Mouse (Mus musculus): ENCODE measurements around the gene Gtf3c5. TPM values are rescaled to one million over a fixed set of nuclear protein-coding genes. Genes with fewer than 3 reads are reported as not detected.
A peak's percentile ranks its signal among the peaks of the same experiment; 100 is the strongest.

Gene Gtf3c5
- total RNA-seq, 4 experiments from 2014 or later = 21.4 to 26.3 (median 23.4) TPM

DNA sequence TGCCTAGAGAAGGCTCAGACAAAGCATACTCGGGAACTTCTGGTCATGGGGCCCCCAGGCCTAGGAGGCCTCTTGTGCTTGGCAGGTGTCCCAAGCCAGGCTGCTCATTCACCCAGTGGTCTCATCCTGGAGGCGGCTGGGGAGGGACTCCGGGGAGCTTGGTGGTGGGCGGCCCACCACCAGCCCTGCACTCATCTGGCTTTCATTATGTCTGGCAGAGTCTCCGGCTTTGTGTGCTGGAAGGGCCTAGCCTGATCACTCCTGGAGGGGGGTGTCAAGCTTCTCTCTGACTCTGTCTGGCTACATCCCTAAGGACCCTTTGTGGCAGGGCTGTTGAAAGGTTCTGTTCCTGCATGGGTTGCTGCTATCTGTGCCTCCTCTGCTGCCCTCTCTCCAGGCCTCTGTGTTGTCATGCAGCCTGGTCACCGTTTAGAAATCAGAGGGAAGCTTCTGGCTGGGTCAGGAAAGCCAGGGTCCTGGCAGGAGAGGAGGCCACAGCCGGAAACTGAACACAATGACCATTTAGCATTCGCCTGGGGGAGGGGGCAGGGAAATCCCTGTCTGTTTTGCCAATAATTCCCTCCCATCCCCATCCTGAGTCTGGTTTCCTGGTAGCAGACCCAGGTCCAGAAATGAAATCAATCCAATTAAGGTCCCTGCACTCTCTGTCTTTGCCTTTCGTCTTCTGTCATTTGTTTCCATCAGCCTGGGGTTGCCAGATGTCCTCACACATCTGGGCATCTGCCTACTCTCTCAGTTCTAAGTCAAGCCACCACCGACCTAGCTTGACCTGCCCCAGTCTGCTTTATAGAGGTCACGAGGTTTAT, 48.9 kb downstream of the Gtf3c5 start:
- no peak for DNase-seq

DNA sequence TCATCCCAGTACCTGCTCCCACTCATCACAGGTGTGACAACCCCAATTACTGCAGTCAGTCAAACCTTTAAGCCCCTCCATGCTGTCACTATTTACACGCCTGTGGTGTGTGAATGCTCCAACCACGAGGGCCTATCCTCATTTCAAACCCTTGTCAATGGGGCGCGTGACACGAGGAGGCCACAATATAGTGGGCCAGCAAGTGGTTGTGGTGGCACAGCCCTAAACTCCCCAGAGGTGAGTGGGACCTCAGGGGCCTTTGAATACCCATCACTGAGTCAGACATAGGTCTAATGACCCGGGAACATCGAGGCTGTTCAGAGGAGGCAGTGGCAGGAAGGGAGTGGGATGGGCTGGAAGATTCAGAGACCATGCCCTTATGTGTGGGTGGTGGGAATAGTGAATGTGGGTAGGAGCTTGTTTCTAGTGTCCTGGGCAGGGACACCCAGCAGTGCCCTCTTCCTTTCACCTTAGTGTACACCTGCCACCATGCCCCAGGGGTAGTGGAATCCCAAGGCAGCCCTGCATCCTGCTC, 49.6 kb downstream of the Gtf3c5 start:
- no peak for DNase-seq

DNA sequence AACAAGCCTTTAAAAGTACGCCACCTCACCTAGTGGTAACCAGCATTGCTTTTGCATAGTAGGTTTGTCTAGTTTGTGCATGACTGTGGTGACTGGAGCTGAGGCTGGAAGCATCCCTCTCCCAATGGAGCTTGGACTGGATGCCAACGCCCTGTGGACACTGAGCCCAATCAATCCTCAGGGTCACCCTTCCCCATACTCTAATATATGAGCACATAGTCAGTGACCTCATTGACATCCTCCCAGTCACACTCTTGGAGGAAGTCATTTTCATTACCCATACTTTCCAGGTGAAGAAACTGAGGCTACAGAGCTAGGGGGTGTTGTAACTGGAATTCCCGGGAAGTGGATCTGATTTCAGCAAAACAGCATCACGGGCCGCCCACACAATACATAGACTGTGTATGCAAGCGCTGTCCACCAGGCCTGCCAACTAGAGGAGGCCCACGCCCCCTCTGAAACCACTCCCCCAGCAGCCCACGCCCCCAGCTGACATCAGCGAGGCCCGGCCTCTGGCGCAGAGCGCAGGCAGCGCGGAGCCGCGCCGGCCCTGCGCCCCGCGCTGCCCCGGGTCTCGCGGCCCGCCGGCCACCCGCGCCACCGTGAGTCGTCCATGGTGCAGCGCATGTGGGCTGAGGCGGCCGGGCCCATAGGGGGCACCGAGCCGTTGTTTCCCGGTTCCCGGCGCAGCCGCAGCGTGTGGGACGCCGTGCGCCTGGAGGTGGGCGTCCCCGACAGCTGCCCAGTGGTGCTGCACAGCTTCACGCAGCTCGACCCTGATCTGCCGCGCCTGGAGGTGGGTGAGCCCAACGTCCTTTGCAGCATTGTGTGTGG, 50.4 kb downstream of the Gtf3c5 start:
- DNase-seq = peak; percentile 85

DNA sequence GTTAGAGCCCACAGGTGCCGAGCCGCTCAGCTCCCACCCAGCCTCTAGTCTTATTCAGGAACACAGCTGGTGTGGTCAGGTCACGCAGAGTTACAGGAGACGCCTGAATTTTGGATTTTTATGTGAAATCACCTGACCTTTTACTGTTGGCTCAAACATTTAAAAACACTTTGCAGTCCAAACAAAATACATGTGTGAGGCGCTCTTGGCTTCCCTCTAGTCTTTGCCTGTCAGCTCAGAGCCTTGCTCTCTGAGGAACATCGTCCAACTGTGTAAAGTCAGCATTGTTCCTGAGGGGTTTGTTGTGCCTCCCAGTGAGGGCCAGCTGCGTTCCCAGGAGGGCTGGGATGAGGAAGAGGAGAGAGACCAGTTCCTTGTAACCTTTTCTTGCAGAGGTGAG, 53.2 kb downstream of the Gtf3c5 start:
- DNase-seq = no peak

DNA sequence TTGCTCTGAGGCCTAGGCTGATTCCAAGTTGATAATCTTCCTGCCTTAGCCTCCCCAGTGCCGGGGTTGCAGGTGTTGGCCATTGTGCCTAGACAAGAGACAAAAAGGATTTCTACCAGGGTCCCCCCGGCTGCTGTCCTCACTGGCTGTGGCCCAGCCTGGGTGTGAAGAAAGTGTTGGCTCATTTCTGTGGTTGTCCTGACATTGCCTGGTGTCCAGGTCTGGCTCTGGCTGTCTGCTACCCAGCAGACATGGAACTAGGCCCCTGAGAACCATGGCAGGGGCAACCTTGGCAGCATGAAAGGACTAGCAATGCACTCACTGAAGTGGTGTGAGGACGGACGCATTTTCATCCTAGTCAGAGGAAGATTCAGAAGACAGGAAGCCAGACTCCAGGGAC, 53.7 kb downstream of the Gtf3c5 start:
- DNase-seq = no peak

DNA sequence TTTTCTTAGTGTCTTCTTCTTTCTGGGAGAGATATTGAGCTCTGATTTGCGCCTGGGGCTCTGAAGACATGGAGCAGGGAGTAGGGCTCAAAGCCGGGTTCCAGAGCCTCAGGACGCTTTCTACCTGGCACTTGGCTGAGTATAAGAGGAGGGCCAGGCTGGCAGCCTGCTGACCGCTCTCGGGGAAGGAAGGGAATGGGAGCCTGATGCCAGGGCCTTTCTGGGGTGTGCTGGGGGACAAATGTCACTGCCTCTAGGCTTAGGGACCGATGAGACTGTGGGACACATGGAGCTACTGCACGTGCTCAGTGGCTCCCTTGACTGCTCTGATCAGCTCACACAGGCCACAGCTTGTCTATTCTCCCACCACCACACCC, 55.2 kb downstream of the Gtf3c5 start:
- no peak for DNase-seq

DNA sequence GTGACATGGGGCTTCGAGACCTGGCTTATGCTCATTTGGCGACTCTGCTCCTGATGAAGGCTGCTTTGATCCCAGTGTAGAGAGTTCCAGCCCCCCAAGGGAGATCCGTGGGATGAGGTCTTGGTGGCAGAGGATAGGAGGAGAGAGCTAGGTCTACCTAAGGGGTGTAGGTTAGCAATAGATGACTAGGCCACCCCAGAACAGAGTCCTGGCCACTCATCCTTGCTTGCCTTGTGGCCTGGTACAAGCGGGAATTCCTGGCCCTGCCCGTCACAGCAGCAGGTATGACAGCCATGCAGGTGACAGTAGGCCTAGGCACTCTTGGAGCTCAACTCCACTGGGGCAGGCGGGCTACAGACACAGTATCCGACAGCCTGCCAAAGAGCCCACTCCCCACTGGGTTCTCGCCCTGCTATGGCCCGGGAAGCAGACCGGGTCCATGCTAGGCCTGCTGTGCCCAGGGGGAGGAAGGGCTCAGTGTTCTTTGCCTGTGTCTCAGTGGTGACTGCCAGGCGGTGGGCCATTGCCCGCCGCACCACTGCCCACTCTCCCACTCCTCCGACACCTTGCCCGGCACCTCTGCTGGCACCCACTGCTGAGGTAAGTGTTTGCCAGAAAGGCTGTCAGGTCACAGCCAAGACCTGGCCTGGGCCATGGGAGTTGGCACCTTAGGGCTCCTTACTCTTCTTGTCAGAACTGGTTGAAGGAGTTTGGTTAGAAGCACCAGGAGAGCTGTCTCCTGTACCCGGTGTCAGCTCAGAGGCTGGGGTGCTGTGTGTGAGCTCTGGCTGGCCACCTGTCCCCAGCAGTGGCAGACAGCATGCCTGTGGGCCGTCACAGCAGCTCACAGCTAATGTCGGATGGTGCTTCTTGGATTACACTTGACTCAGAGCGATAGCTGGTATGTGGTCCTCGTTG, 55.9 kb downstream of the Gtf3c5 start:
- DNase-seq = no peak

DNA sequence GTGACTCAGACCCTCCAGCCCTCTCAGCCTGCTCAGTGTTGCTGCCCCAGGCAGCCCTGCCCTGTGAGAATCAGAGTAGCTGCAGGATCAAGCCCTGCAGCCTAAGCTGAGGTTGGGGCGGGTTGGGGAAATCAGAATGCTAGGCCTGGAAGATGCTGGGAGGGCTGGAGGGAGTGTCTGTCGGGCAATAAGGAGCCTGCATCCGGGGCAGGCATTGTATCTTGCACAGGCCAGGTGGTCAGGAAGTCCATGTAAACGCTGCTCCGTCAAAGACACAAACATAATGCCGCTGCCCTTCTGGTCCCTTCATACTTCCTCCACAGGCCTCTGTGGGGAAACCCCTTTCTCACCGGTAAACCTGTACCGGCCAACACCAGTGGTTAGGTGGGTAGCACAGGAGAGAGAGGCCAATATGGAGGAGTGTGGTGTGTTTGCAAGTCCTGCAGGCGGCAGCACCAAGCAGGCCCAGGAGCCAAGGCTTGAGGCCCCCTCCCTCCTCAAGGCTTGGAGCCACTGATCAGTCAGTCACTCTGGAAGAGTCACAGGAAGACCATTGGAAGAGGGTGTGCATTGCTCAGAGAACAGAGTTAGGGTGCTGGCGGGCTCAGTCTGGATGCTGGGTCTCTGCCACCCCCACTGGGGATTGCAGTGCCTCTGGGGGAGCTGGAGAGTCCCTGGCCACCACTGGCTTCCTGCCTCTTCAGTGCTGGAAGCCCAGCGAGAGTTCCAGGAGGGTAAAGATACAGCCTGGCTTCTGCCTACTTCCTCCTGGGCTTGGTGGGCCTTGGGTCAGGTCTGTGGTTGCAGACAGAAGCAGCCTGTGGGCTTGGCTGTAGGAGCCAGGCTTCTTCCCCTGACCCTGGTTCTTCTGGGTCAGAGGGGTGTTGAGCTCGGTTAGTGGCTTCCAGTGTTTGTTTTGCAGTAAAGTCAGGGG, 57.3 kb downstream of the Gtf3c5 start:
- no peak for DNase-seq

DNA sequence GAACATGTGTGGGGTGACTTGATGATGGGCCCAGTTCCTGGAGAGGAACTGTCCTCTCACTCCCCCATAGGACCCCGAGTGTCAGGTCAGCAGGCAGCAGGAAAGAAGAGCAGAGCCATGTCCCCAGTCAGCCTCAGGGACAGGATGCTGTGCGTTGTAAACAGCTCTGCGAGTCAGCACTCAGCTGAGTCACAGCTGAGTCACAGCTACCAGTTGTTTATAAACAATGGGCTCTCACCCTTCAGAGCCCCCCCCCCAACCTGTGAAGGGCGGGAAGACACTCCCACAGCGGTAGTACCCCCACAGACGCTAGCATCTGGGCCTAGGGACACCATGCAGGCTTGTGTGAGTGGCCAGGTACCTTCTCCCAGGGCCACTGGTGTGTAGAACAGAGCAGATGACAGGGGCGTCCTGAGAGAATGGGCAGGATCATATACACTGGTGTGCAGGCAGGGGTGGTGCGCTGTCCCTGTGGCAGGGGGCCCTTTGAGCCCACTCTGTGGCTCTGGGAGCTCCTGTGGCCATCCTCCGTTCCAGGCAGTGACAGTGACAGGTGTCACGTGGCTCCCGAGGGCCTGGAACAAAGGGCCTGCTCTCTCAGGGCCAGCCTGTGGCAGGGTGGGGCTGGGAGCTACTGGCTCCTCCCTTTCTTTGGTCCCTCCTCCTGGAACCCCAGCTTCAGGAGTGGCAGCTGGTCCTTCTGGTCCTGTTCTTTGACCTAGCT, 58.2 kb downstream of the Gtf3c5 start:
- peak; percentile 89 for DNase-seq

DNA sequence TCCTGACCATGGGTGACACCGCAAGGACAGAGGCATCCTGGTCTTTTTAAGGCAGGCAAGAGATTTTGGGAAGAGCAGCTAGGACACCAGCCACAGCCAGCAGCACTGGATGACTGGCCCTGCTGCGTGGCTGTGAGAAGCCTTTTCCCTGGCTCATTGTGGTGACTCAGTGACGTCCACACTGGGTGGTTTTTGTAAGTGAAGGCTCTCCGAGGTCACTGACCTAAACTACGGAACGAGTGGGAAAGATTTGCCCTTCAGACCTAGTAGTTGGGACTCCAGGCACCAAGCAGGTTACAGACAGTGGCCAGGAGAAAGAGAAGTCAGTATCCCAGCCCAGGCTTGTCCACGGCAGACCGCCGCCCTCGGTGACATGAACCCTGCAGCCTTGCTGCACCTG, 59.1 kb downstream of the Gtf3c5 start:
- DNase-seq = peak; percentile 71

DNA sequence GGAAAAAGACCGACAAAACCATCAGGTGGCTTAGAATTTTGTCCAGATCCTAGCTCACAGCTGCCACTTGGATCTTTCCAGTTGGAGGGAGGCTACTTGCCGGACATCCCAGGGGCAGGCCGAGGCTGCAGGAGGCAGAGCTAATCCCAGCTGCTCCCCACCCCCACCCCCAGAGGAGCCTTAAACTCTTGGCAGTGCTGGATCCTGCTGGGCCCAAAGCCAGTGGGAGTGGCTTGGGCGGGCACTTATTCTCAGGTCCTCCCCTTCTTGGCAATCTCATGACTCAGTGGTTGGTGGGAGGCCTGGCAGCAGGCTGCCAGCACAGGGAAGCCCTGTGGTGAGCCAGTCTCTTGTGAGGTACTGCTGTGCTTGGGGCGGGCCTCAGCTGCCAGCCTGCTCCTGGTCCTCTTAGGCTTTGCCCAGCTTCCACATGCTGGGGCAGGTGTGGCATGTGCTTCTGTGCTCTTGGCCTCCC, 59.9 kb downstream of the Gtf3c5 start:
- DNase-seq = peak; percentile 92

DNA sequence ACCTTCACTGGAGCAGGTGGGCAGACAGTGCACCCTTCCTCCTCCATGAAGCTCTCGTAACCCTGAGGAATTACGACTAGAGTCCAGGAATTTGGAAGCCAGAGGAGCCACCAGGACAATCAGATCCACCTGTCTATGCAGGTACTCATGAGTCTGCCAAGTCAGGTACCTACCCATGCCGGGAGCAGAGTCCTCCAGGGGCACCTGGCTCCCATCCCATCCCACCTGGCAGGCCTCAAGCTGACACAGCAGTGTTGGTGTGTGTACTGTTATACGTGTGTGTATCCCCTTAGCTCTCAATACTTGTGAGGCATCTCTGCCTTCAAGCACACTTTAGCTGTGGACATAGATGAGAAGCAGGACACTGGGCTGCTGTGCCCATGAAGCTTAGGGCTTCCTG, 61.4 kb downstream of the Gtf3c5 start:
- DNase-seq = no peak

DNA sequence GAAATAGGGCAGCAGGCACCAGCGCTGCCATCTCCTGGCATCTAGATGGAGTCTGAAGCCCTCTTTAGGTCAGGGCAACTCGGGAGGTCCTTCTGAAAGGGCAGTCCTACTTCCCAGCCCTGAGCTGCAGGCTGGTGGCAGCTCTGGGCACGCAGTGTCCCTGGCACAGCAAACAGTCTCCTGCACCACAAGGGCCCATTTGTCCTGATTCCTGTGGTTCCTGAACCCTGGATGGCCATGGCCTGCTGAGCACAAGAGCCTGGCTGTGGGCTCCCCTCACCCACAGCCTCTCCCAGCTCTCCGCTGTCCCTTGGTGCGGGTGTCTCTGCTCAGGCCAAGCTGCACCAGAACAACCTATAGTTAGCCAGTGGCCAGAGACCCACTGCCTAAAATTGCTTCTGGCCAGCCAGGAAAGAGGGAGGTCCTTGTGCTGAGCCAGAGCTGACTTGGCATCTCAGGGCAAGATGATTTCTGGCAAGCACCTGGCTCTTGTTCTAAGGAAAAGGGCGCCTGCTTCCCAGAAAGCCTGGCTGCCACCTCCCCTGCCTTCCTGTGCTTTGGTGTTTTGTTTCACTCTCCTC, 61.9 kb downstream of the Gtf3c5 start:
- no peak for DNase-seq

DNA sequence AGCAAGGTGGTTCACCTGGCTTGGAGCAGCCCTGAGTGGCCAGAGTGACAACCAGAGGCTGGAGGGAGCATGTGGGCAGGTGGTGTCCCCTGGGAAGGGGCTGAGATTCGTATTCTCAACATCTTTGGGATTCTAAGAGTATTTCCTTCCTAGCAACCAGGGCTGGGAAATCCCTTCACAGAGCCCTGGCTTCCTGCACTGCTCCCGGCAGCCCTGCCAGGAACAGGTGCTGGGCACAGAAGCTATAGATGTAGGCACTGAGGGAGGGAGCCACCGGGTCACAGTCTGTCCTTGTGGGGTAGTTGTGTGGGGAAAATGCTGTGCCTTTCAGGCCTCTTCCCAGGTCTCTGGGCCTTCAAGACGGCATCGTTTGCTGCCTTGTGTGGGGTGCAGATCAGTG, 63.0 kb downstream of the Gtf3c5 start:
- DNase-seq = no peak

DNA sequence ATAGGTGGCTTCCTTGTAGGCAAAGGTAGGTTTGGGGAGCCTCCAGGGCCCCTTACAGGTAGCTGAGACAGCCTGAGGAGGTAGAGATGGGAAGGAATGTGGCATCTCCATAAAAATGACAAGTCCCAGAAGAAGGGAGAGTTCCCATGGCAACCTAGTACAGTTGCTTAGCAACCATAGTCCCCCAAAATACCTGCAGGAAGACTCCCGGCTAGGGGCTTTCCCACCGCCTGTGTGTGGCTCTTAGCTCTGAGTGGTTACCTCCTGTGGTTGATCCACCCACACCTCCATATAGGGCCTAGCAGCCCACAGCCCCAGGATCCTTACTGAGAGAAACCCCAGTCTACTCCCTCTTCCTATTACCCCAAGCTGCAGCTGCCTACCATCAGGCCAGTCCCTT, 65.3 kb downstream of the Gtf3c5 start:
- no peak for DNase-seq

DNA sequence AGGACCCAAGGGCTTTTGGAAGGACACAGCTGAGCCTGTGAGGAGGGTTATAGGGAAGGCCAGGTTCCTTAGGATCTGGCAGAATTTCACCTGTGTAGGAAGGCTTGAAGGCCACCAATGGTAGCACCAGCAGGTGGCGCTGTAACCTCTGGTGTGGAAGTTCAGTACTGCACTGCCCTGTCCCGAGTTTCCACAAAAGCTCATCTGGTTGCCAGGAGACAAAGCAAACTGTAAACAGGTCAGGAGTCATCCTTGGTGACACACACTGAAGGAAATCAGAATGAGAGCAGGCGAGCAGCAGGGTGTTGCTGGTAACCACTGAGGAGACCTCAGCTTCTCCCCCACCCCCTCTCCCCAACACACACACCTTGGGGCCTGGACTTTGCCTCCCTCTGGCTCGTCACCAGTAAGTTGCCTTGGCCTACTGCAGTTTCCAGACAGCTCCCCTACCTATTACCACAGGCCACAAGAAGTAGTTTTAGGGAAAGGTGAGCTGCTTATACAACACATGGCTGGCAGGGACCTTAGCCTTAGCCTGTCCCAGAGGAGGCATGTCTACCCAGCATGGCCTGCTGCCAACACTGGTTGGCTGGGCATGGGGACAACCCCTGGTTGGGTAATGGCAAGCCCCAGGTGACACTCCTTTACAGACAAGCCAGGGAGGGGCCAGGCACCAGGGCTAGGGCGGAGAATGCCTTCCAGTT, 66.2 kb downstream of the Gtf3c5 start:
- peak; percentile 80 for DNase-seq

All from adrenal gland, adult 8-10 months (tissue).